Mouse (Mus musculus) heart, embryonic 10.5 days (tissue): ENCODE data around the gene Il22ra1. TPM values are rescaled to one million over a fixed set of nuclear protein-coding genes. Genes with fewer than 3 reads are reported as not detected.

Experiments
- DNase-seq: peaks from one replicate; pipeline ENCODE4 v3.0.0-alpha.2; 2017; ENCODE audit warnings: low spot score
- H3K27ac ChIP-seq: fragments of 300-500 bp; sonication (generic); 2 replicates; pipeline ENCODE4 v1.5.1; 2016; ENCODE audit warnings: mild to moderate bottlenecking
- H3K27me3 ChIP-seq: fragments of 300-500 bp; sonication (generic); 2 replicates; pipeline ENCODE4 v1.6.1; 2016; ENCODE audit warnings: mild to moderate bottlenecking; ENCODE audit not compliant: poor library complexity, insufficient read depth, severe bottlenecking
- H3K36me3 ChIP-seq: fragments of 300-500 bp; sonication (generic); 2 replicates; pipeline ENCODE4 v1.6.1; 2016; ENCODE audit warnings: mild to moderate bottlenecking, moderate library complexity
- H3K4me1 ChIP-seq: fragments of 300-500 bp; sonication (generic); 2 replicates; pipeline ENCODE4 v1.6.1; 2016; ENCODE audit warnings: mild to moderate bottlenecking
- H3K4me3 ChIP-seq: fragments of 300-500 bp; sonication (generic); 2 replicates; pipeline ENCODE4 v1.5.1; 2016; ENCODE audit warnings: mild to moderate bottlenecking, moderate library complexity
- H3K9me3 ChIP-seq: fragments of 300-500 bp; sonication (generic); 2 replicates; pipeline ENCODE4 v1.6.1; 2016; ENCODE audit warnings: mild to moderate bottlenecking, moderate library complexity
- WGBS: fragments of 180-500 bp; shearing (Covaris S2); methylation state at CpG from one replicate; pipeline ENCODE4 v1.1.7; 2016; 5-methylcytosine and 5-hydroxymethylcytosine counted together
- polyA plus RNA-seq: library from polyadenylated mRNA; unstranded; fragments of >200 nt; fragmentation: Nextera tagmentation; extraction: Ambion mirVana; gene quantifications from 2 replicates; pipeline ENCODE4 v1.2.1, GENCODE M21; 2016

Il22ra1 gene
- polyA plus RNA-seq, 1 experiment from 2014 or later = 0.13 TPM

DNA sequence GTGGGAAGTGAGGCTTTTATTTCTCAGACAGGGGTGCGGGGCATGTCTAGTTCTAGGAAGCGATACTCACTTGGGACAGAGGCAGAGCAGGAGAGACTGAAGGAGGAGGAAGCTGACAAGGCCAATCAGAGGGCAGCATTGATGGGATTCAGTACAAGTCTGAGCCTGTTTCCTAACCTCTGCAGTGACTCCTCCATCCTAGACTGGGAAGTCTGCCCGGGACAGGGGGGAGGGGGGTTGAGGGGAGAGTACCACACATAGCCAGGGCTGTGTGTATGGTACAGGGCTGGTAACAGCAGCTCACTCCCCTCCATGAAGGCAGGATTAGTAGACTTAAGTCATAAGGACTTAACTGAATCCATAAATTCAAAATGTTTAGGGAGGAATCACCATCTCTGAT, 52.3 kb downstream of the Il22ra1 start:
- 70% methylated on average over 3 of the region's 3 CpGs for WGBS

DNA sequence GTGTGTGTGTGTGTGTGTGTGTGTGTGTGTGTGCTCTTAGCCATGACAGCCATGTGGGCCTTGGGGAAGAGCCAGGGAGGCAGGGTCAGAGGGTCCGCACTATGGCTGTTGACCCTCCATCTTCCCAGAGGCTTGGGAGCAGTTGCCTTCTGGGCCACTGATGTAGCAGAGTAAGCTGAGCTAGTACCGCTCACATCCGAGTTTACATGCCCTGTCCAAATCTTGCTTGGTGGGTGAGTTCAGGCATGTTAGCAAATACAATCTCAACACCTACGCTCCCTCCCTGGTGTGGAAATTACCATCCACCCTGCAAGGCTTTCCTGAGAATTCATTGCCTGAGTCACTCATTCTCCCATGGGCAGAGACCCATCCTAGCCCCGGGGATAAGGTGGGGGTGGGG, 53.3 kb downstream of the Il22ra1 start:
- Histone ChIP-seq H3K9me3 (no peaks in the 10 kb centered on the region), H3K4me3 (no peak overlapping the region), H3K27me3 (peaks cover under 1% of the 10 kb centered on the region), H3K36me3 (no peaks in the 10 kb centered on the region), H3K4me1 (peaks cover 19% of the 10 kb centered on the region), H3K27ac (no peak overlapping the region)
- WGBS = 87% methylated on average over 5 of the region's 5 CpGs
- DNase-seq = no peak

More for the DNA sequence above, 52.3 kb downstream of the Il22ra1 start:
- no peak overlapping the region for H3K27ac ChIP-seq
- peaks cover 20% of the 10 kb centered on the region for H3K4me1 ChIP-seq
- no peak for DNase-seq
- H3K4me3 ChIP-seq = no peak overlapping the region
- H3K36me3 ChIP-seq = no peaks in the 10 kb centered on the region
- H3K9me3 ChIP-seq = no peaks in the 10 kb centered on the region
- H3K27me3 ChIP-seq = peaks cover 9% of the 10 kb centered on the region

DNA sequence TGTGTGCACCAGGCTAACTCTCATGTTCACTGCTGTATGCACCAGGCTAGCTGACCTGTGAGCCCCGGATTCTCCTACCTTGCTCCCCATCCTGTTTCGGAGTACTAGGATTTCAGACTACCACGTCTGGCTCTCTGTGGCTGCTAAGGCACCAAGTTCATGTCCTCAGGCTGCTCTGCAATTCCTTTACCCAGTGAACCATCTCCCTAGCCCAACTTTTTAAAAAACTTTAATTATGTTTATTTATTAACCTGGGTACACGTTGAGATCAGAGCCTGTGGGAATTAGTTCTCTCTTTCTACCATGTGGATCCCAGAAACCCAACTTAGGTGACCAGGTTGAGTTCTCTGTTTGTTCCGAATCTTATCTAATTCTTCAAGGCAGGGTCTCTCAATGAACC, 58.6 kb downstream of the Il22ra1 start:
- DNase-seq = no peak
- Histone ChIP-seq H3K4me1 (peaks cover 14% of the 10 kb centered on the region; the same call in 1 of the 2 replicates), H3K36me3 (no peaks in the 10 kb centered on the region), H3K4me3 (no peak overlapping the region), H3K27me3 (peaks cover 7% of the 10 kb centered on the region; the same call in 1 of the 2 replicates), H3K27ac (no peak overlapping the region), H3K9me3 (no peaks in the 10 kb centered on the region)
- 71% methylated on average over 5 of the region's 5 CpGs for WGBS

DNA sequence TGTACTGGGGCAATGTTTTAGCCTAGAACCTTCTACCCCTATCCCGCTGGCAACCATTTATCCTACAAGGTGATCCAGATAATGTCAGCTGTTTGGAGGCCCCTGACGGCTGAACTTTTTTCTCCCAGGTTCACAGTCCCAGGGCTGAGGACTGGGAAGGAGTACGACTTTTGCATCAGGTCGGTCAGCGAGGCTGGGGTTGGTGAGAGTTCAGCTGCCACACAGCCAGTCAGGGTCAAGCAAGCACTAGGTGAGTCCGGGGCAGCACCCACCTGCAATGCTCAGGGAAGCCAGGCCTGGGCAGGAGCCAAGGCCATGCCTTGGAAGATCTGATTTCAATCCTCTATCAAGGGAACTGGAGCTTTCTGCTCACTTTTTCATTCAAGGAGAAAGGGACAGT, 59.3 kb downstream of the Il22ra1 start:
- Histone ChIP-seq H3K36me3 (no peaks in the 10 kb centered on the region), H3K27ac (no peak overlapping the region), H3K9me3 (no peaks in the 10 kb centered on the region), H3K4me1 (peaks cover 14% of the 10 kb centered on the region; the same call in 1 of the 2 replicates), H3K4me3 (no peak overlapping the region), H3K27me3 (peaks cover 7% of the 10 kb centered on the region; the same call in 1 of the 2 replicates)
- DNase-seq = no peak
- WGBS = 79% methylated on average over 6 of the region's 6 CpGs

GRCm38 (mm10) chr4:135789135-135789534, 61.2 kb downstream of the Il22ra1 start:
- no peaks in the 10 kb centered on the region for H3K9me3 ChIP-seq
- H3K27me3 ChIP-seq = peaks cover 7% of the 10 kb centered on the region; the same call in 1 of the 2 replicates
- 57% methylated on average over 2 of the region's 2 CpGs for WGBS
- H3K36me3 ChIP-seq = no peaks in the 10 kb centered on the region
- peaks cover 14% of the 10 kb centered on the region; the same call in 1 of the 2 replicates for H3K4me1 ChIP-seq
- no peak overlapping the region for H3K27ac ChIP-seq
- H3K4me3 ChIP-seq = no peak overlapping the region
- DNase-seq = no peak

- DNase-seq = no peak
- Histone ChIP-seq H3K4me3 (no peak overlapping the region), H3K36me3 (no peaks in the 10 kb centered on the region), H3K27me3 (peaks cover 7% of the 10 kb centered on the region; the same call in 1 of the 2 replicates), H3K4me1 (peaks cover 18% of the 10 kb centered on the region), H3K27ac (no peak overlapping the region), H3K9me3 (no peaks in the 10 kb centered on the region)
- 83% methylated on average over 5 of the region's 5 CpGs for WGBS
These were observed 64.8 kb downstream of the Il22ra1 start for GRCm38 (mm10) chr4:135792821-135793220.

GRCm38 (mm10) chr4:135797931-135798330, 70.0 kb downstream of the Il22ra1 start:
- WGBS = 29% methylated on average over 11 of the region's 11 CpGs
- Histone ChIP-seq H3K9me3 (no peaks in the 10 kb centered on the region), H3K4me3 (no peak overlapping the region), H3K27me3 (peaks cover 4% of the 10 kb centered on the region; the same call in 1 of the 2 replicates), H3K36me3 (no peaks in the 10 kb centered on the region), H3K4me1 (peaks cover 21% of the 10 kb centered on the region), H3K27ac (no peak overlapping the region; the same call in 1 of the 2 replicates)
- DNase-seq = no peak

- H3K4me1 ChIP-seq = peaks cover 18% of the 10 kb centered on the region
- 24% methylated on average over 8 of the region's 8 CpGs for WGBS
- H3K27me3 ChIP-seq = peaks cover 4% of the 10 kb centered on the region; the same call in 1 of the 2 replicates
- H3K36me3 ChIP-seq = no peaks in the 10 kb centered on the region
- H3K9me3 ChIP-seq = no peaks in the 10 kb centered on the region
- peak; percentile 93 for DNase-seq
- no peak overlapping the region for H3K4me3 ChIP-seq
- H3K27ac ChIP-seq = no peak overlapping the region
These were observed 73.6 kb downstream of the Il22ra1 start for GRCm38 (mm10) chr4:135801543-135801942.

Other genes with a start within 250 kb of the Il22ra1 start
- 0.11 and 0.23 TPM in 2 replicates for gene Stpg1, start 233.4 kb upstream of the Il22ra1 start, polyA plus RNA-seq
- 2.0 and 3.1 TPM in 2 replicates for gene Nipal3, start 233.1 kb upstream of the Il22ra1 start, polyA plus RNA-seq
- gene Grhl3, start 154.5 kb upstream of the Il22ra1 start, polyA plus RNA-seq = 4.3 and 14.1 TPM in 2 replicates
- gene Ifnlr1, start 41.9 kb upstream of the Il22ra1 start, polyA plus RNA-seq = 0.18 and 0.28 TPM in 2 replicates
- 0.05 TPM in 1 of 2 replicates, not detected in the other for gene Myom3, start 31.5 kb downstream of the Il22ra1 start, polyA plus RNA-seq
- gene Srsf10, start 127.6 kb downstream of the Il22ra1 start, polyA plus RNA-seq = 188 and 227 TPM in 2 replicates
- 121 and 150 TPM in 2 replicates for gene Pnrc2, start 145.7 kb downstream of the Il22ra1 start, polyA plus RNA-seq
- 0.60 and 1.4 TPM in 2 replicates for gene Cnr2, start 167.2 kb downstream of the Il22ra1 start, polyA plus RNA-seq
- gene Fuca1, start 192.6 kb downstream of the Il22ra1 start, polyA plus RNA-seq = 44.2 and 51.2 TPM in 2 replicates
- gene Hmgcl, start 218.3 kb downstream of the Il22ra1 start, polyA plus RNA-seq = 67.5 and 77.1 TPM in 2 replicates
- 46.0 and 48.0 TPM in 2 replicates for gene Gale, start 235.6 kb downstream of the Il22ra1 start, polyA plus RNA-seq
- 105 and 134 TPM in 2 replicates for gene Lypla2, start 244.5 kb downstream of the Il22ra1 start, polyA plus RNA-seq